Mouse (Mus musculus) embryonic facial prominence, embryonic 11.5 days (tissue): Measurements from ENCODE around the gene Myoz1. TPM values are rescaled to one million over a fixed set of nuclear protein-coding genes. Genes with fewer than 3 reads are reported as not detected.

ENCODE experiments used
- ATAC-seq: fragments of 200-750 bp; cut with Nextera tagmentation; replicated peaks from 2 replicates; pipeline ENCODE4 v1.8.0; 2017; ENCODE audit warnings: low read depth; ENCODE audit not compliant: insufficient number of reproducible peaks, low FRiP score, low TSS enrichment
- DNase-seq: peaks from one replicate; pipeline ENCODE4 v3.0.0-alpha.2; 2015; ENCODE audit warnings: low spot score
- H3K27ac ChIP-seq: fragments of 300-500 bp; sonication (generic); replicated peaks from 2 replicates; pipeline ENCODE4 v1.5.1; 2014; ENCODE audit warnings: mild to moderate bottlenecking, low read depth, low read length, control low read depth
- H3K27me3 ChIP-seq: fragments of 300-500 bp; sonication (generic); 2 replicates; pipeline ENCODE4 v1.6.1; 2014; ENCODE audit warnings: mild to moderate bottlenecking, low read length, moderate library complexity, mixed read lengths; ENCODE audit not compliant: control insufficient read depth, insufficient read depth
- H3K36me3 ChIP-seq: fragments of 300-500 bp; sonication (generic); replicated peaks from 2 replicates; pipeline ENCODE4 v1.6.1; 2014; ENCODE audit warnings: low read depth, mild to moderate bottlenecking, low read length, moderate library complexity, mixed read lengths; ENCODE audit not compliant: control insufficient read depth, insufficient read depth
- H3K4me1 ChIP-seq: fragments of 300-500 bp; sonication (generic); 2 replicates; pipeline ENCODE4 v1.6.1; 2014; ENCODE audit warnings: low read length, mixed read lengths; ENCODE audit not compliant: control insufficient read depth, insufficient read depth
- H3K4me2 ChIP-seq: fragments of 300-500 bp; sonication (generic); 2 replicates; pipeline ENCODE4 v1.6.1; 2014; ENCODE audit warnings: low read depth, mild to moderate bottlenecking, control low read depth, low read length, moderate library complexity
- H3K4me3 ChIP-seq: fragments of 300-500 bp; sonication (generic); 2 replicates; pipeline ENCODE4 v1.5.1; 2014; ENCODE audit warnings: low read depth, low read length, control low read depth
- H3K9ac ChIP-seq: fragments of 300-500 bp; sonication (generic); replicated peaks from 2 replicates; pipeline ENCODE4 v1.6.1; 2014; ENCODE audit warnings: mild to moderate bottlenecking, control low read depth, low read length
- H3K9me3 ChIP-seq: fragments of 300-500 bp; sonication (generic); replicated peaks from 2 replicates; pipeline ENCODE4 v1.6.1; 2016; ENCODE audit warnings: mild to moderate bottlenecking, low read length, inconsistent platforms, mixed read lengths; ENCODE audit not compliant: control insufficient read depth
- WGBS: fragments of 180-500 bp; shearing (Covaris S2); extraction: QIAGEN DNeasy Blood & Tissue Kit; methylation state at CpG from one replicate; pipeline ENCODE4 v1.1.7; 2014; 5-methylcytosine and 5-hydroxymethylcytosine counted together
- polyA plus RNA-seq: library from polyadenylated mRNA; unstranded; fragments of >200 nt; fragmentation: Nextera tagmentation; extraction: Ambion mirVana; gene quantifications from 2 replicates; pipeline ENCODE4 v1.2.1, GENCODE M21; 2014

The Myoz1 gene
- polyA plus RNA-seq, 1 experiment from 2014 or later, result 0.58 TPM

GRCm38 (mm10) chr14:20626971-20627370, 29.4 kb downstream of the Myoz1 start:
- Histone ChIP-seq H3K9ac (no peak overlapping the region), H3K9me3 (no peaks in the 10 kb centered on the region), H3K27ac (no peak overlapping the region), H3K4me2 (no peak overlapping the region), H3K36me3 (no peaks in the 10 kb centered on the region), H3K4me1 (no peaks in the 10 kb centered on the region), H3K4me3 (no peak overlapping the region), H3K27me3 (no peaks in the 10 kb centered on the region)
- ATAC-seq, result no peak
- 76% methylated on average over 3 of the region's 3 CpGs for WGBS
- DNase-seq, result no peak

- Histone ChIP-seq H3K4me2 (no peak overlapping the region), H3K36me3 (no peaks in the 10 kb centered on the region), H3K4me3 (no peak overlapping the region), H3K27ac (no peak overlapping the region), H3K9ac (no peak overlapping the region), H3K9me3 (no peaks in the 10 kb centered on the region), H3K4me1 (no peaks in the 10 kb centered on the region), H3K27me3 (no peaks in the 10 kb centered on the region)
- WGBS, result 79% methylated on average over 2 of the region's 2 CpGs
- no peak for DNase-seq
- ATAC-seq, result no peak
Observed at GRCm38 (mm10) chr14:20626447-20626846, 29.9 kb downstream of the Myoz1 start.

- Histone ChIP-seq H3K27ac (no peak overlapping the region), H3K9me3 (no peaks in the 10 kb centered on the region), H3K4me3 (no peak overlapping the region), H3K36me3 (no peaks in the 10 kb centered on the region), H3K4me2 (no peak overlapping the region), H3K27me3 (no peaks in the 10 kb centered on the region), H3K4me1 (no peaks in the 10 kb centered on the region), H3K9ac (no peak overlapping the region)
- no peak for DNase-seq
- no peak for ATAC-seq
- 90% methylated on average over 3 of the region's 3 CpGs for WGBS
Observed at GRCm38 (mm10) chr14:20622907-20623306, 33.4 kb downstream of the Myoz1 start.

GRCm38 (mm10) chr14:20622412-20622811, 33.9 kb downstream of the Myoz1 start:
- Histone ChIP-seq H3K27me3 (no peaks in the 10 kb centered on the region), H3K4me2 (no peak overlapping the region), H3K9me3 (no peaks in the 10 kb centered on the region), H3K9ac (no peak overlapping the region), H3K27ac (no peak overlapping the region), H3K36me3 (no peaks in the 10 kb centered on the region), H3K4me3 (no peak overlapping the region), H3K4me1 (no peaks in the 10 kb centered on the region)
- WGBS, result 72% methylated on average over 2 of the region's 2 CpGs
- ATAC-seq (no peak), DNase-seq (no peak)

GRCm38 (mm10) chr14:20621903-20622302, 34.4 kb downstream of the Myoz1 start:
- H3K4me3 ChIP-seq, result no peak overlapping the region
- DNase-seq (no peak), ATAC-seq (no peak)
- no peak overlapping the region for H3K4me2 ChIP-seq
- no peak overlapping the region for H3K9ac ChIP-seq
- H3K27me3 ChIP-seq, result no peaks in the 10 kb centered on the region
- H3K9me3 ChIP-seq, result no peaks in the 10 kb centered on the region
- WGBS, result 88% methylated on average over 2 of the region's 2 CpGs
- no peak overlapping the region for H3K27ac ChIP-seq
- H3K36me3 ChIP-seq, result no peaks in the 10 kb centered on the region
- no peaks in the 10 kb centered on the region for H3K4me1 ChIP-seq

GRCm38 (mm10) chr14:20619131-20619530, 37.2 kb downstream of the Myoz1 start:
- no peak overlapping the region for H3K4me3 ChIP-seq
- H3K36me3 ChIP-seq, result no peaks in the 10 kb centered on the region
- no peak overlapping the region for H3K27ac ChIP-seq
- DNase-seq (no peak), ATAC-seq (no peak)
- no peak overlapping the region for H3K4me2 ChIP-seq
- H3K4me1 ChIP-seq, result no peaks in the 10 kb centered on the region
- H3K9me3 ChIP-seq, result no peaks in the 10 kb centered on the region
- no peak overlapping the region for H3K9ac ChIP-seq
- no peaks in the 10 kb centered on the region for H3K27me3 ChIP-seq

GRCm38 (mm10) chr14:20618211-20618610, 38.1 kb downstream of the Myoz1 start:
- DNase-seq (no peak), ATAC-seq (no peak)
- Histone ChIP-seq H3K27me3 (no peaks in the 10 kb centered on the region), H3K4me3 (no peak overlapping the region), H3K9ac (no peak overlapping the region), H3K27ac (no peak overlapping the region), H3K9me3 (no peaks in the 10 kb centered on the region), H3K36me3 (no peaks in the 10 kb centered on the region), H3K4me2 (no peak overlapping the region), H3K4me1 (no peaks in the 10 kb centered on the region)
- WGBS, result 73% methylated on average over 5 of the region's 5 CpGs

GRCm38 (mm10) chr14:20616421-20616820, 39.9 kb downstream of the Myoz1 start:
- H3K27ac ChIP-seq, result no peak overlapping the region
- H3K9me3 ChIP-seq, result no peaks in the 10 kb centered on the region
- no peaks in the 10 kb centered on the region for H3K4me1 ChIP-seq
- ATAC-seq, result no peak
- no peak overlapping the region for H3K4me2 ChIP-seq
- 48% methylated on average over 2 of the region's 2 CpGs for WGBS
- no peak overlapping the region for H3K4me3 ChIP-seq
- DNase-seq, result no peak
- no peaks in the 10 kb centered on the region for H3K36me3 ChIP-seq
- no peak overlapping the region for H3K9ac ChIP-seq
- H3K27me3 ChIP-seq, result no peaks in the 10 kb centered on the region
